Mouse (Mus musculus) liver, embryonic 12.5 days (tissue): ENCODE measurements around the gene Fam213a. TPM values are rescaled to one million over a fixed set of nuclear protein-coding genes. Genes with fewer than 3 reads are reported as not detected.

Experiments
- ATAC-seq: fragments of 200-750 bp; cut with Nextera tagmentation; 2 replicates; pipeline ENCODE4 v1.8.0; 2017; ENCODE audit warnings: moderate number of reproducible peaks, mild to moderate bottlenecking, moderate library complexity
- H3K27ac ChIP-seq: fragments of 300-500 bp; sonication (generic); 2 replicates; pipeline ENCODE4 v1.5.1; 2016; ENCODE audit warnings: mild to moderate bottlenecking
- H3K27me3 ChIP-seq: fragments of 300-500 bp; sonication (generic); replicated peaks from 2 replicates; pipeline ENCODE4 v1.6.1; 2016; ENCODE audit warnings: mild to moderate bottlenecking, moderate library complexity
- H3K36me3 ChIP-seq: fragments of 300-500 bp; sonication (generic); 2 replicates; pipeline ENCODE4 v1.6.1; 2016; ENCODE audit warnings: mild to moderate bottlenecking, moderate library complexity
- H3K4me1 ChIP-seq: fragments of 300-500 bp; sonication (generic); 2 replicates; pipeline ENCODE4 v1.6.1; 2016
- H3K4me2 ChIP-seq: fragments of 300-500 bp; sonication (generic); 2 replicates; pipeline ENCODE4 v1.6.1; 2016; ENCODE audit warnings: mild to moderate bottlenecking, moderate library complexity
- H3K4me3 ChIP-seq: fragments of 300-500 bp; sonication (generic); 2 replicates; pipeline ENCODE4 v1.5.1; 2016; ENCODE audit warnings: mild to moderate bottlenecking, moderate library complexity
- H3K9ac ChIP-seq: fragments of 300-500 bp; sonication (generic); 2 replicates; pipeline ENCODE4 v1.6.1; 2016; ENCODE audit warnings: mild to moderate bottlenecking, moderate library complexity
- H3K9me3 ChIP-seq: fragments of 300-500 bp; sonication (generic); replicated peaks from 2 replicates; pipeline ENCODE4 v1.6.1; 2016; ENCODE audit warnings: mild to moderate bottlenecking, moderate library complexity
- WGBS: fragments of 180-500 bp; shearing (Covaris S2); methylation state at CpG from one replicate; pipeline ENCODE4 v1.1.7; 2016; ENCODE audit not compliant: insufficient replicate concordance; 5-methylcytosine and 5-hydroxymethylcytosine counted together
- polyA plus RNA-seq: library from polyadenylated mRNA; unstranded; fragments of >200 nt; fragmentation: Nextera tagmentation; extraction: Ambion mirVana; gene quantifications from 2 replicates; pipeline ENCODE4 v1.2.1, GENCODE M21; 2016

Gene Fam213a
- polyA plus RNA-seq, 1 experiment from 2014 or later, result 79.0 TPM

DNA sequence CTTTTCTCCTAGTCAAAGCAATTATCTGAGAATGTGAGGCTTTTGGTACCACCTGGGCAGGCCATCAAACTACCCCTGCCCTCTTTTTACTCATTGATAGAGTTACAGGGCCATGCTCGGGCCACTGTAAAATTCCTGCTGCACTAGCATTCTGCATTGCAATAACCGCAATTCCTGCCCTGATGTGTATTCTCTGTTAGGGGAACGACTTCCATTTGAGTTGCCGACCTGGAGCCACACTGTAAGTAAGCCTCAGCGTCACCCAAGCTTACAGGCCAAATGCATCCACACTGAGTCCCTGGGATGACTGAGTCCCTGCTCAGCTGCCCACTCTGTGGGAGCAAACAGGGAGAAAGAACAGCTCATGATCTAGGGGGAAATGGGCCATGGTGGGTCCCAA, 12.0 kb downstream of the Fam213a start:
- Histone ChIP-seq H3K4me2 (no peak overlapping the region), H3K9me3 (no peaks in the 10 kb centered on the region), H3K27ac (no peak overlapping the region), H3K36me3 (peaks cover 81% of the 10 kb centered on the region), H3K9ac (no peak overlapping the region), H3K4me1 (peaks cover 35% of the 10 kb centered on the region), H3K27me3 (no peaks in the 10 kb centered on the region), H3K4me3 (no peak overlapping the region)
- ATAC-seq, result no peak
- WGBS, result 79% methylated on average over 5 of the region's 5 CpGs

DNA sequence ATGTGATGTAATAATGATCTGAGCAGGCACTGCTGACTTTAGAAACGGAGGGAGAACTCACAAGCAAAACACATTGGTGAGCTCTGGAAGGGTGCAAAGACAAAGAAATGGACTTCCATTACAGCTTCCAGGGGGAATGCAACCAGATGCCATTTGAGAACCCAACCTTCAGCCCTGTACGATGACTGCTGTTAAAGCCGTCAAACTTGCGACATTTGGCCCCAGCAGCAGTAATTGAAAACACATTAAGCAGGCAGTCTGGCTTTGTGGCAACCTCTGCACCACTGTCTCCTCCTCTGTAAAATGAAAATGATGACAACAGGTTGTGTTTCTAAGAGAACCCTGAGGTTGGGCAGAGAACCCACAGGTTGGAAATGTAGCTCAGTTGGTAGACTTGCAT, 12.8 kb downstream of the Fam213a start:
- no peak for ATAC-seq
- no peaks in the 10 kb centered on the region for H3K27me3 ChIP-seq
- H3K36me3 ChIP-seq, result peaks cover 88% of the 10 kb centered on the region

GRCm38 (mm10) chr14:40999904-41000645, 13.5 kb downstream of the Fam213a start:
- 77% methylated on average over 7 of the region's 7 CpGs for WGBS
- Histone ChIP-seq H3K27me3 (no peaks in the 10 kb centered on the region), H3K4me3 (no peak overlapping the region), H3K36me3 (peaks cover 96% of the 10 kb centered on the region), H3K4me2 (no peak overlapping the region), H3K27ac (no peak overlapping the region), H3K9me3 (no peaks in the 10 kb centered on the region), H3K4me1 (peaks cover 25% of the 10 kb centered on the region), H3K9ac (no peak overlapping the region)
- ATAC-seq, result no peak

More for the DNA sequence above, 12.8 kb downstream of the Fam213a start:
- H3K4me3 ChIP-seq, result no peak overlapping the region
- no peaks in the 10 kb centered on the region for H3K9me3 ChIP-seq
- 81% methylated on average over 4 of the region's 4 CpGs for WGBS
- no peak overlapping the region for H3K4me2 ChIP-seq
- H3K27ac ChIP-seq, result no peak overlapping the region
- peaks cover 28% of the 10 kb centered on the region for H3K4me1 ChIP-seq
- H3K9ac ChIP-seq, result no peak overlapping the region

DNA sequence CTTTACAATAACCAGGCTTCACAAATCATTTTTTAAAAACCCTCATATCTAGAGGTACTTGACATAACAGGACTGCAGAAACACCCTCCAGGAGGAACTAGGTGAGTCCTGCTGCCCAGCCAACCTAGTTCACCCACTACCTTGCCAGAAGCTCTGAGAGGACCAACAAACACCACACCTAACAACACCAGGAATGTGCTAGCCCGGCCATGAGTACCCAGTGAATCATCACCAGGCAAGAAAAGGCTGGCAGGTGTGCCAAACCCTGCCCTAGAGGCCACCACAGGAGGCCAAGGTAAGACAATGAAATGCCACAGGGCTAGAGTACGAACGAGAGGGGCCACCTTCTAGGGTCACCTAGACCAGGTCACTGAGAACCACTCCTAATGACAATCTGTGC, 17.4 kb downstream of the Fam213a start:
- no peak overlapping the region for H3K9ac ChIP-seq
- H3K36me3 ChIP-seq, result peaks cover 78% of the 10 kb centered on the region
- WGBS, result 81% methylated on average over 3 of the region's 3 CpGs
- no peaks in the 10 kb centered on the region for H3K9me3 ChIP-seq
- no peak overlapping the region for H3K4me2 ChIP-seq
- peaks cover 44% of the 10 kb centered on the region for H3K4me1 ChIP-seq
- no peak overlapping the region; the same call in 1 of the 2 replicates for H3K27ac ChIP-seq
- ATAC-seq, result no peak
- no peaks in the 10 kb centered on the region for H3K27me3 ChIP-seq
- H3K4me3 ChIP-seq, result no peak overlapping the region

GRCm38 (mm10) chr14:40992464-40992863, 21.1 kb downstream of the Fam213a start:
- H3K4me3 ChIP-seq, result peak overlapping the region; percentile 44
- no peaks in the 10 kb centered on the region for H3K27me3 ChIP-seq
- peak overlapping the region; percentile 66 for H3K4me2 ChIP-seq
- peaks cover 78% of the 10 kb centered on the region for H3K4me1 ChIP-seq
- peaks cover 41% of the 10 kb centered on the region for H3K36me3 ChIP-seq
- 2% methylated on average over 6 of the region's 6 CpGs for WGBS
- ATAC-seq, result peak; percentile 89
- H3K9me3 ChIP-seq, result no peaks in the 10 kb centered on the region
- H3K9ac ChIP-seq, result peak overlapping the region; percentile 68
- H3K27ac ChIP-seq, result peak overlapping the region; percentile 92

- peak overlapping the region; percentile 75 for H3K27ac ChIP-seq
- H3K4me2 ChIP-seq, result peak overlapping the region; percentile 66
- H3K36me3 ChIP-seq, result peaks cover 5% of the 10 kb centered on the region
- peak overlapping the region; percentile 44 for H3K9ac ChIP-seq
- ATAC-seq, result peak; percentile 46; the same call in 1 of the 2 replicates
- H3K27me3 ChIP-seq, result no peaks in the 10 kb centered on the region
- H3K9me3 ChIP-seq, result no peaks in the 10 kb centered on the region
- no peak overlapping the region for H3K4me3 ChIP-seq
- peaks cover 60% of the 10 kb centered on the region for H3K4me1 ChIP-seq
- WGBS, result 40% methylated on average over 5 of the region's 5 CpGs
These were observed 24.8 kb downstream of the Fam213a start for GRCm38 (mm10) chr14:40988780-40989179.

- 83% methylated on average over 2 of the region's 2 CpGs for WGBS
- Histone ChIP-seq H3K9me3 (no peaks in the 10 kb centered on the region), H3K36me3 (no peaks in the 10 kb centered on the region), H3K4me3 (no peak overlapping the region), H3K9ac (no peak overlapping the region), H3K4me2 (no peak overlapping the region), H3K27ac (no peak overlapping the region), H3K27me3 (no peaks in the 10 kb centered on the region), H3K4me1 (peaks cover 44% of the 10 kb centered on the region)
- ATAC-seq, result no peak
These were observed 26.4 kb downstream of the Fam213a start for GRCm38 (mm10) chr14:40987184-40987583.

DNA sequence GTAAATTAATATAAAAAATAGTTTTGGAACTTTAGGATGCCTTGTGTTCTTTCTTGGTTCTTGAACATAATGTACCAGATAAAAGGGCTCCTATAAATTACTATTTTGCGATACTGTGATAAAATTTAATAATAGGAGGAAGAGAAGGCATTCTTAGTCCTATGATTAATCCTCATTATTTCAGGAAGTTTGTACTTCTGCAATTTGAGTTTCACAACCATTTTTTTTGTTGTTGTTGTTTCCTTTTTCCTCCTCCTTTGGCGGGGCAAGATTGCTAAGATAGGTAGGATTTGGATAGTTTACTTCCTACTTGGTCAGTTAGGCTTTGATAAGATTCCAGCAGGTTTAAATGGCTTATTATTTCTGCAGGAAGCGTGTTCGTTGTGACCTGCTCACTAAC, 28.0 kb downstream of the Fam213a start:
- no peaks in the 10 kb centered on the region for H3K27me3 ChIP-seq
- H3K4me1 ChIP-seq, result peaks cover 28% of the 10 kb centered on the region
- no peak overlapping the region for H3K4me2 ChIP-seq
- no peaks in the 10 kb centered on the region for H3K36me3 ChIP-seq
- no peak overlapping the region for H3K27ac ChIP-seq
- 68% methylated on average over 4 of the region's 4 CpGs for WGBS
- H3K9ac ChIP-seq, result no peak overlapping the region
- no peak for ATAC-seq
- H3K9me3 ChIP-seq, result no peaks in the 10 kb centered on the region
- no peak overlapping the region for H3K4me3 ChIP-seq

- no peak overlapping the region for H3K4me3 ChIP-seq
- no peak for ATAC-seq
- 0 out of 2 replicates have a peak overlapping the region, but pooled peaks have one; percentile 39 for H3K27ac ChIP-seq
- 39% methylated on average over 1 of the region's 1 CpGs for WGBS
- H3K36me3 ChIP-seq, result no peaks in the 10 kb centered on the region
- H3K4me1 ChIP-seq, result peaks cover 12% of the 10 kb centered on the region
- H3K9me3 ChIP-seq, result no peaks in the 10 kb centered on the region
- H3K27me3 ChIP-seq, result no peaks in the 10 kb centered on the region
- H3K4me2 ChIP-seq, result no peak overlapping the region
- H3K9ac ChIP-seq, result no peak overlapping the region
These were observed 33.9 kb downstream of the Fam213a start for GRCm38 (mm10) chr14:40979723-40980122.

- Histone ChIP-seq H3K36me3 (no peaks in the 10 kb centered on the region), H3K27ac (no peak overlapping the region), H3K9me3 (no peaks in the 10 kb centered on the region), H3K27me3 (no peaks in the 10 kb centered on the region), H3K4me2 (no peak overlapping the region), H3K4me3 (no peak overlapping the region), H3K9ac (no peak overlapping the region), H3K4me1 (peaks cover 12% of the 10 kb centered on the region)
- 46% methylated on average over 4 of the region's 4 CpGs for WGBS
- ATAC-seq, result peak; percentile 84
These were observed 34.6 kb downstream of the Fam213a start for GRCm38 (mm10) chr14:40979002-40979401.

- no peak overlapping the region for H3K9ac ChIP-seq
- H3K27me3 ChIP-seq, result 0 out of 2 replicates have a peak, but pooled peaks cover 3% of the 10 kb centered on the region
- H3K27ac ChIP-seq, result no peak overlapping the region
- H3K4me1 ChIP-seq, result peaks cover 17% of the 10 kb centered on the region
- peak; percentile 62 for ATAC-seq
- H3K9me3 ChIP-seq, result no peaks in the 10 kb centered on the region
- no peak overlapping the region for H3K4me2 ChIP-seq
- WGBS, result 70% methylated on average over 6 of the region's 6 CpGs
- H3K36me3 ChIP-seq, result no peaks in the 10 kb centered on the region
- no peak overlapping the region for H3K4me3 ChIP-seq
These were observed 38.4 kb downstream of the Fam213a start for GRCm38 (mm10) chr14:40975127-40975721.

- Histone ChIP-seq H3K4me3 (no peak overlapping the region), H3K4me2 (peak overlapping the region; percentile 95), H3K27ac (no peak overlapping the region), H3K9me3 (no peaks in the 10 kb centered on the region), H3K36me3 (no peaks in the 10 kb centered on the region), H3K27me3 (no peaks in the 10 kb centered on the region), H3K9ac (no peak overlapping the region), H3K4me1 (peaks cover 56% of the 10 kb centered on the region)
- ATAC-seq, result no peak
- 38% methylated on average over 2 of the region's 2 CpGs for WGBS
These were observed 45.5 kb downstream of the Fam213a start for GRCm38 (mm10) chr14:40968051-40968450.
